Mouse (Mus musculus) heart, embryonic 11.5 days (tissue): ENCODE results near the gene Gse1. TPM values are rescaled to one million over a fixed set of nuclear protein-coding genes. Genes with fewer than 3 reads are reported as not detected.
A peak's percentile ranks its signal among the peaks of the same experiment; 100 is the strongest.

ENCODE experiments used
- ATAC-seq: fragments of 200-750 bp; cut with Nextera tagmentation; replicated peaks from 2 replicates; pipeline ENCODE4 v1.8.0; 2017; ENCODE audit warnings: moderate library complexity; ENCODE audit not compliant: insufficient number of reproducible peaks, low FRiP score, low TSS enrichment
- H3K27ac ChIP-seq: fragments of 300-500 bp; sonication (generic); 2 replicates; pipeline ENCODE4 v1.5.1; 2014; ENCODE audit warnings: mild to moderate bottlenecking, low read depth, low read length
- H3K27me3 ChIP-seq: fragments of 300-500 bp; sonication (generic); 2 replicates; pipeline ENCODE4 v1.6.1; 2014; ENCODE audit warnings: mild to moderate bottlenecking, low read length, mixed read lengths; ENCODE audit not compliant: control insufficient read depth, insufficient read depth
- H3K36me3 ChIP-seq: fragments of 300-500 bp; sonication (generic); 2 replicates; pipeline ENCODE4 v1.6.1; 2014; ENCODE audit warnings: mild to moderate bottlenecking, low read length, moderate library complexity, mixed read lengths; ENCODE audit not compliant: control insufficient read depth, insufficient read depth
- H3K4me1 ChIP-seq: fragments of 300-500 bp; sonication (generic); 2 replicates; pipeline ENCODE4 v1.6.1; 2014; ENCODE audit warnings: low read length; ENCODE audit not compliant: control insufficient read depth, insufficient read depth
- H3K4me2 ChIP-seq: fragments of 300-500 bp; sonication (generic); 2 replicates; pipeline ENCODE4 v1.6.1; 2014; ENCODE audit warnings: mild to moderate bottlenecking, moderate library complexity
- H3K4me3 ChIP-seq: fragments of 300-500 bp; sonication (generic); 2 replicates; pipeline ENCODE4 v1.5.1; 2014; ENCODE audit warnings: low read depth, low read length
- H3K9ac ChIP-seq: fragments of 300-500 bp; sonication (generic); 2 replicates; pipeline ENCODE4 v1.6.1; 2014; ENCODE audit warnings: mild to moderate bottlenecking, low read depth, low read length, moderate library complexity
- H3K9me3 ChIP-seq: fragments of 300-500 bp; sonication (generic); replicated peaks from 2 replicates; pipeline ENCODE4 v1.6.1; 2016; ENCODE audit warnings: low read length; ENCODE audit not compliant: control insufficient read depth
- WGBS: fragments of 180-500 bp; shearing (Covaris S2); extraction: QIAGEN DNeasy Blood & Tissue Kit; methylation state at CpG from one replicate; pipeline ENCODE4 v1.1.7; 2014; ENCODE audit not compliant: insufficient replicate concordance; 5-methylcytosine and 5-hydroxymethylcytosine counted together
- polyA plus RNA-seq: library from polyadenylated mRNA; unstranded; fragments of >200 nt; fragmentation: Nextera tagmentation; extraction: Ambion mirVana; gene quantifications from 2 replicates; pipeline ENCODE4 v1.2.1, GENCODE M21; 2014

Gene Gse1
- polyA plus RNA-seq, 1 experiment from 2014 or later = 12.8 TPM

- ATAC-seq = no peak
- Histone ChIP-seq H3K4me3 (no peak overlapping the region), H3K36me3 (no peaks in the 10 kb centered on the region), H3K4me1 (peaks cover 32% of the 10 kb centered on the region), H3K27ac (no peak overlapping the region), H3K4me2 (no peak overlapping the region), H3K9me3 (no peaks in the 10 kb centered on the region; the same call in 1 of the 2 replicates), H3K9ac (no peak overlapping the region), H3K27me3 (no peaks in the 10 kb centered on the region; the same call in 1 of the 2 replicates)
- WGBS = 78% methylated on average over 6 of the region's 6 CpGs
These were observed 39.7 kb upstream of the Gse1 start for GRCm38 (mm10) chr8:120188510-120188909.

- Histone ChIP-seq H3K27ac (no peak overlapping the region), H3K36me3 (no peaks in the 10 kb centered on the region), H3K9ac (no peak overlapping the region), H3K9me3 (no peaks in the 10 kb centered on the region; the same call in 1 of the 2 replicates), H3K27me3 (no peaks in the 10 kb centered on the region; the same call in 1 of the 2 replicates), H3K4me1 (peaks cover 29% of the 10 kb centered on the region), H3K4me2 (no peak overlapping the region), H3K4me3 (no peak overlapping the region)
- WGBS = 73% methylated on average over 6 of the region's 6 CpGs
- no peak for ATAC-seq
These were observed 38.8 kb upstream of the Gse1 start for GRCm38 (mm10) chr8:120189440-120189839.

GRCm38 (mm10) chr8:120190107-120190809 is 38.0 kb upstream of the Gse1 start:
- H3K4me2 ChIP-seq = no peak overlapping the region
- no peak overlapping the region for H3K9ac ChIP-seq
- no peak overlapping the region for H3K4me3 ChIP-seq
- no peak for ATAC-seq
- peaks cover 22% of the 10 kb centered on the region for H3K4me1 ChIP-seq
- H3K27me3 ChIP-seq = no peaks in the 10 kb centered on the region; the same call in 1 of the 2 replicates
- H3K36me3 ChIP-seq = no peaks in the 10 kb centered on the region
- H3K9me3 ChIP-seq = no peaks in the 10 kb centered on the region; the same call in 1 of the 2 replicates
- WGBS = 76% methylated on average over 17 of the region's 17 CpGs
- H3K27ac ChIP-seq = no peak overlapping the region

- H3K4me1 ChIP-seq = peaks cover 15% of the 10 kb centered on the region
- peak overlapping the region; percentile 23 for H3K4me3 ChIP-seq
- peak; percentile 66 for ATAC-seq
- no peak overlapping the region for H3K9ac ChIP-seq
- no peaks in the 10 kb centered on the region; the same call in 1 of the 2 replicates for H3K27me3 ChIP-seq
- H3K9me3 ChIP-seq = no peaks in the 10 kb centered on the region; the same call in 1 of the 2 replicates
- peak overlapping the region; percentile 59 for H3K4me2 ChIP-seq
- WGBS = 48% methylated on average over 18 of the region's 20 CpGs
- 0 out of 2 replicates have a peak overlapping the region, but pooled peaks have one; percentile 35 for H3K27ac ChIP-seq
- H3K36me3 ChIP-seq = no peaks in the 10 kb centered on the region
These were observed 37.3 kb upstream of the Gse1 start for GRCm38 (mm10) chr8:120190810-120191413.

- H3K4me1 ChIP-seq = peaks cover 9% of the 10 kb centered on the region
- no peak for ATAC-seq
- no peak overlapping the region for H3K27ac ChIP-seq
- H3K9ac ChIP-seq = no peak overlapping the region
- no peaks in the 10 kb centered on the region; the same call in 1 of the 2 replicates for H3K9me3 ChIP-seq
- no peak overlapping the region for H3K4me3 ChIP-seq
- WGBS = 73% methylated on average over 5 of the region's 5 CpGs
- H3K4me2 ChIP-seq = peak overlapping the region; percentile 59; the same call in 1 of the 2 replicates
- H3K36me3 ChIP-seq = no peaks in the 10 kb centered on the region
- H3K27me3 ChIP-seq = no peaks in the 10 kb centered on the region; the same call in 1 of the 2 replicates
These were observed 36.6 kb upstream of the Gse1 start for GRCm38 (mm10) chr8:120191633-120192032.

GRCm38 (mm10) chr8:120192118-120192517 is 36.1 kb upstream of the Gse1 start:
- H3K4me3 ChIP-seq = no peak overlapping the region
- H3K36me3 ChIP-seq = no peaks in the 10 kb centered on the region
- H3K9me3 ChIP-seq = no peaks in the 10 kb centered on the region; the same call in 1 of the 2 replicates
- WGBS = 91% methylated on average over 5 of the region's 5 CpGs
- H3K4me1 ChIP-seq = peaks cover 9% of the 10 kb centered on the region
- no peak overlapping the region for H3K9ac ChIP-seq
- H3K27me3 ChIP-seq = no peaks in the 10 kb centered on the region; the same call in 1 of the 2 replicates
- no peak for ATAC-seq
- H3K27ac ChIP-seq = no peak overlapping the region
- no peak overlapping the region for H3K4me2 ChIP-seq

- Histone ChIP-seq H3K27me3 (no peaks in the 10 kb centered on the region), H3K9me3 (no peaks in the 10 kb centered on the region), H3K36me3 (no peaks in the 10 kb centered on the region), H3K4me3 (no peak overlapping the region), H3K9ac (no peak overlapping the region), H3K27ac (no peak overlapping the region), H3K4me1 (0 out of 2 replicates have a peak, but pooled peaks cover 9% of the 10 kb centered on the region), H3K4me2 (no peak overlapping the region)
- no peak for ATAC-seq
- 82% methylated on average over 6 of the region's 6 CpGs for WGBS
These were observed 26.9 kb upstream of the Gse1 start for GRCm38 (mm10) chr8:120201351-120201750.

- H3K4me2 ChIP-seq = no peak overlapping the region
- H3K27me3 ChIP-seq = no peaks in the 10 kb centered on the region
- H3K36me3 ChIP-seq = no peaks in the 10 kb centered on the region
- no peak for ATAC-seq
- H3K9me3 ChIP-seq = no peaks in the 10 kb centered on the region
- H3K9ac ChIP-seq = no peak overlapping the region
- 0 out of 2 replicates have a peak, but pooled peaks cover 9% of the 10 kb centered on the region for H3K4me1 ChIP-seq
- WGBS = 43% methylated on average over 3 of the region's 3 CpGs
- H3K27ac ChIP-seq = no peak overlapping the region
- no peak overlapping the region for H3K4me3 ChIP-seq
These were observed 25.7 kb upstream of the Gse1 start for GRCm38 (mm10) chr8:120202546-120202945.
